Mouse (Mus musculus): ENCODE measurements around the gene Csnk1g2.

DNA sequence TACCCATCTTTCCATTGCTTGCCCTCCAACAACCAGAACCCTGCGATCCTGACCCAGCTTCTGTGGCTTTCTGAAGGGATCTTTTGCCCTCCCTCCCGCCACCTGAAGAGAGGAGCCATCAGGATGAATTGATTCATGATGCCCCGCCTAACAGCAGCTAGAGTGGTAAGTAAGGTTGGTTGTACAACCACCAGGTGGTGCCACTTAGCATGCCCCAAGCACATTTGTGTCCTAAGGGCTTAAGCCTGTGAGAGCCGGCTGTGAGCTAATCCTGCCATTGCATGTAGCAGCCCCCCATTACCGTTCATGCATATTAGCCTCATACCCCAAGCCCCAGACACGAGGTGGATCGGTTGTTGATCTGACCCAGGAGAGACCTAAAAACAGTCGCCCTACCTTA, 43.7 kb upstream of the Csnk1g2 start:
- TF ChIP-seq POLR2A (IDR thresholded peaks at IDR 0.05; ENCODE audit: insufficient read length, low read depth) (no peak), USF1 (IDR thresholded peaks at IDR 0.05; ENCODE audit: low read depth) (no peak), POLR2AphosphoS2 (IDR thresholded peaks at IDR 0.05; ENCODE audit: insufficient read length, low read depth) (peak; percentile 14), MYOG (IDR thresholded peaks at IDR 0.05; ENCODE audit: control insufficient read depth in 1 of 3, insufficient read depth in 1 of 3, insufficient read length in 2 of 3, low read depth in 2 of 3) (no peak), MAX (IDR thresholded peaks at IDR 0.05; ENCODE audit: low read depth) (no peak), TCF12 (IDR thresholded peaks at IDR 0.05; ENCODE audit: insufficient read depth, poor library complexity, severe bottlenecking) (no peak), CEBPB (IDR thresholded peaks at IDR 0.05; ENCODE audit: insufficient read depth, poor library complexity, severe bottlenecking) (no peak), E2F4 (IDR thresholded peaks at IDR 0.05; ENCODE audit: insufficient read depth) (no peak)

All from myocyte (in vitro differentiated cells).